Mouse (Mus musculus): ENCODE data around the gene Arhgdig.

GRCm38 (mm10) chr17:26187592-26187991 lies 20.0 kb downstream of the Arhgdig start:
- TF ChIP-seq POLR2A (IDR thresholded peaks at IDR 0.05; ENCODE audit: insufficient read length, low read depth) (no peak), MAX (IDR thresholded peaks at IDR 0.05; ENCODE audit: low read depth) (no peak), POLR2AphosphoS2 (IDR thresholded peaks at IDR 0.05; ENCODE audit: insufficient read length, low read depth) (no peak), REST (IDR thresholded peaks at IDR 0.05; ENCODE audit: insufficient read depth, insufficient read length) (no peak), USF1 (IDR thresholded peaks at IDR 0.05; ENCODE audit: low read depth) (no peak), TCF12 (IDR thresholded peaks at IDR 0.05; ENCODE audit: insufficient read depth, poor library complexity, severe bottlenecking) (no peak)

Data from myocyte (in vitro differentiated cells).